Mouse (Mus musculus): ENCODE measurements at regions not wholly inside any gene's neighbourhood (a gene's known extent, or its start where the extent isn't known, plus 50 kb on each side); places are given as distances from the start of the nearest gene placed in this dataset.

DNA sequence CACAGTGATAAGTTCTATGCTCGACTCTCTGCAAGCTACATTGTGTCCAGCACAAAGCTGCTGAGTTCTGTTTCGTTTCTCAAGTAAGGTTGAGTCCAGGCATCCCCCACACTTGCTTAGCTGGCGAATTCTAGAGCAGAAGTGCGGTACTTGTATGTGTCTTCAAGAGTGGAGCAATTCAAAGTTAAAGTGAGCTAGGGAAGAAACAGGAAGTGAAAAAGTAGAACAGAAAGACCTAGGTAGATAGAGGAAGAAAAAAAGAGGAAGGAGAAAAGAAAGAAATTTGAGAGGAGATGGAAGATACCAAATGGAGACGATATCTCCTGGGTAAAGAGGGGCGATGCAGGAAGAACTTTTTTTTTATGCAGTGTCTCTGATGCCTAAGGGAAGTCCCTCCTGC, 51.4 kb upstream of the Marcks start:
- TF ChIP-seq CTCF (IDR thresholded peaks at IDR 0.05; ENCODE audit: low read depth): no peak
- TF ChIP-seq EP300 (IDR thresholded peaks at IDR 0.05; ENCODE audit: low read depth): no peak
